Mouse (Mus musculus) heart, adult 11 months (tissue): Measurements from ENCODE around the gene Rps6kb1.
"Not testable (repeated sequence)": the region's sequence is repeated elsewhere in the genome, so short reads cannot be mapped to it uniquely, and the experiment has no call there.

Source experiments
- DNase-seq: peaks from one replicate; pipeline ENCODE4 v3.0.0; 2022

Gene Rps6kb1

DNA sequence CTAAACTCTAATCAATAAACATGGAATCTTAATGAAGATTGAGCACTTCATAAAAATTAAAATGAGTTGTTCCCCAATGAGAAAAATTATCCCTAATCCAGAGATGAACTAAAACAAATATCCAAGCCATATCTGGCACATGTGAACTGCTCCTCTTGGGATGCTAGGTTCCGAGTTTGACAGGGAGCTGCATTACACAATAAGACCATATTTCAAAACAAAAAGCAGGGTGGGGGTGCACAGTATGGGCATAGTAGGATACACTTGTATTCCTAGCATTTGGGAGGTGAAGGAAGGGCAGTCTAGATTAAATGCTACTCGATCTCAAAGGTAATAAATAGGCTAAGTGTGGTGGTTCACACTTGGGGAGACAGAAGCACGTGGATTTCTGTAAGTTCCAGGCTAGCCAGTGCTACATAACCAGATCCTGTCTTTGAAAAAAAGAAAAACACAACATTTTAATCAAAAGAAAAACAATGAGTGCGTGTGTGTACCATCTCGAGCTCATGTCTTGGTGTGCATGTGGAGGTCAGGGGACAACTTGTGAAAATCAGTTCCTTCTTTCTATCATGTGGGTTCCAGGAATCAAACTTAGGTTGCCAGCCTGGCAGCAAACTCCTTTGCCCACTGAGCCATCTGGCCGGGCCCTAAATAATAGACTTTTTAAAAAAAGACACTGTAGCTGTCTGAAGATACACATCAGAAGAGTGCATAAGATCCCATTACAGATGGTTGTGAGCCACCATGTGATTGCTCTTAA lies 4.7 kb downstream of the Rps6kb1 start:
- DNase-seq, result peak; percentile 48

DNA sequence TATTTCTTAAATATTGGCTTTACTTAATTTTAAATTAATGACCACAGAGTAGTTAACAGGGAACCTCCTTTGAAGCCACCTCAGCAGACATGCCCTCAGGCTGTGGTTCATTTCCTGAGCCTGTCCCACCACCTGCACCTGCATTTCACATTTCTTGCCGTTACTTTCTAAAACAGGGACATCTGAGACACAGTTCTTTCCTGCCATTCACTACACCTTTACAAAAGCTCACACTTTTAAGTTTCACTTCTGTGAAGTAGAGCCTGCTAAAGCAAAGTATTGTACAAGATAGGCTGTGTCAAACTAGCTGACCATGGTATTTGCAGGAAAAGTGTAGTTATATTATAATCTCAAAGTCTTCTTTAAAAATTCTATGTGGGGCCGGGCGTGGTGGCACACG lies 5.8 kb downstream of the Rps6kb1 start:
- DNase-seq, result no peak

DNA sequence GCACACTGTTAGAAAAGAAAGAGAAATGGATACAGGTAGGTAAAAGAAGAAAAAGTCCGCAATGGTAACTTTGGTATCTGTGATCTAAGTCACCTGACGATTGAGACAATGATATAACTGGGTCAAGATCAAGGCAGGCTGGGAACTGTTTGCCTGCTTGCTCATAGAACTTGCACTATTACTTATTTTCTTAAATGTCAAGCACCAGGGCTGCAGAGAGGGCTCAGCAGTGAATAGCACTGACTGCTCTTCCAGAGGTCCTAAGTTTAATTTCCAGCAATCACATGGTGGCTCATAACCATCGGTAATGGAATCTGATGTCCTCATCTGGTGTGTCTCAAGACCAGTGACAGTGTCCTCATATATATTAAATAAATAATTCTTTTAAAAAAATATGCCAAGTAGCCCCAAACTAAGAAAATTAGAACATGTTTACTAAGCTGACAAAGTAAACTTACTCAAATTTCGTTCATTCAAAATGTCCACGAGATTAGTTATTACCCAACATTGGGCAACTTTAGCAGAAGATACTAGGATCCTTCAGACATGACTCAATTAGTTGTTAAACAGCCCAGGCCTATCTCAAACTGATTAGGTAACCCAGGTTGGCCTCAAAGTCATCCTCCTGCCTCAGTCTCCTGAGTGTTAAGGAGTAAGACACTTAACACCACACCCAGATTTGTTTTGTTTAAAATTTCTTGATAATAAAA lies 10.2 kb downstream of the Rps6kb1 start:
- no peak for DNase-seq

DNA sequence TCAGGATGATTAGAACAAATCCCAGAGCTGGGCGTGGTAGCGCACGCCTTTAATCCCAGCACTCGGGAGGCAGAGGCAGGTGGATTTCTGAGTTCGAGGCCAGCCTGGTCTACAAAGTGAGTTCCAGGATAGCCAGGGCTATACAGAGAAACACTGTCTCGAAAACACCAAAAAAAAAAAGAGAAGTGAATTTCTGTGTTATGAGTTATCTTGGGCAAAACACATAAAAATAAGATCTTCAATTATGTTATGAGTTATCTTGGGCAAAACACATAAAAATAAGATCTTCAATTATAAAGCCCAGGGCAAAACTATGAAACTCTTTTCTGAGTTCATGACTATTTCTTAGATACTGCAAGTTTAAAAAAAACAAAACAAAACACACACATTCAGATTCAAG lies 11.3 kb downstream of the Rps6kb1 start:
- not testable (repeated sequence) for DNase-seq

DNA sequence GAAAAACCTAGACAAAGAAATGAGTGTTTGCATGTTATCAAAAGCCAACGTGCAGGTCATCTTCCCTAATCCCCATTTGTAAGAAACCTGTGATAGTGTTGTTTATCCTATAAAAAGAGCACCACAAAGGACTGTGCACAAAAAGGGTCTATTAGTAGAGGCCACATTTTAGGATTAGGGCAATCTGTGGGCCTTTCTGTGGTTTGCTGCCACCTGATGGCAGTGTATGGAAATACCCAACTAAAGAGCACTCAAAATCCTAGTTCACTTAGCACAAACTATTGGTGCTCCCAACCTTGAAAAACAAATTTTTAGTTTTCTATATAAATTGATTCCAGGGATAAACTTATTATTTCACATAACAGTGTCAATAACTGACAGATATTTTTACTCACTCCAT lies 11.8 kb downstream of the Rps6kb1 start:
- peak; percentile 62 for DNase-seq

DNA sequence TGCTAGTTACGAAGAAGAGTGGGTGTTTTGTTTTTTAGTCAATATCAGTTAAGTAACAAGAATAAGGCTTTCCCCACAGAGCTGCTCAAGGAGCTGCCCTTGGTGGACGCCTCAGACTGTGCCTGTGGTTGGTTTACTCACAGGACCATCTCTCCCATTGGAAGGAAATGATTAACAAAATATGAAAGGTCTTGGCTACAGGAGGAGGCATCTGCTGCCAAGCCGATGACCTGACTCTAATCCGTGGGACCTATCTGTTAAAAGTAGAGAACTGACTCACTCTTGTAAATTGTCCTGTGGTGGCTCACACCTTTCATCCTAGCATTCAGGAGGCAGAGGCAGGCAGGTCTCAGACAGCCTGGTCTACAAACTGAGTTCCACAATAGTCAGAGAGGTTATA lies 17.1 kb downstream of the Rps6kb1 start:
- no peak for DNase-seq

DNA sequence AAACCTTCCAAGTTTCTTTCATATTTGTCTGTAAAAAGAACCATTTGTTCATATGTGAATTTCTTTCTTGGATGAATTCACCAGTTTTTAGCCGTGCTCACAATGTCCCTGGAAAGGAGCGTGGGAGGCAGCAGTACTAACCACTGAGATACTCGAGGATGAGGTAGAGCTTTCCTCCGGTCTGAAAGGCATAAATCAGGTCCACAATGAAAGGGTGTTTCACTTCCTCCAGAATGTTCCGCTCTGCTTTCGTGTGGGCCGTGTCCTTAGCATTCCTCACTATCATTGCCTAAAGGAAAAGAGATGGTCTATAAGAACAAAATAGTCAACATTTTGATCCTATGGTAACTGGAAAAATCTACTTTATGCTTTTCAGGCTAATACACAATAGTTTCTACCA lies 24.9 kb downstream of the Rps6kb1 start:
- DNase-seq, result no peak

DNA sequence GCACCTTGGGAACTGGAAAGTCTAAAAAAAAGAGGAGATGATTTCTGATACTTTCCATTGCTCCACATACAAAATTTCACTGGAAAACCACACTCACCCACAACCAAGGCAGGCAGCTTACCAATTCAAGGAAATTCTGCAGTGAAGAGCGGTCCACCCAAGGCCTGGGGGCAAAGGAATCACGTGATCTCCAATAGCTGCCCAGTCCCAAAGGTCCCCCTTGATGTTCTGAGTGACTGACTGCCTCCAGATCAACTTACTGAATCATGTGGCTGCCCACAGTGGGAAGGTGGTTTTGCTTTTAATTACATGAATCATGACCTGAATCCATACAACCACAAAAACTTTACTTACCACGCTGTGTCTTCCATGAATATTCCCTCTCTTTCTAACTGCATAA lies 27.4 kb downstream of the Rps6kb1 start:
- no peak for DNase-seq

DNA sequence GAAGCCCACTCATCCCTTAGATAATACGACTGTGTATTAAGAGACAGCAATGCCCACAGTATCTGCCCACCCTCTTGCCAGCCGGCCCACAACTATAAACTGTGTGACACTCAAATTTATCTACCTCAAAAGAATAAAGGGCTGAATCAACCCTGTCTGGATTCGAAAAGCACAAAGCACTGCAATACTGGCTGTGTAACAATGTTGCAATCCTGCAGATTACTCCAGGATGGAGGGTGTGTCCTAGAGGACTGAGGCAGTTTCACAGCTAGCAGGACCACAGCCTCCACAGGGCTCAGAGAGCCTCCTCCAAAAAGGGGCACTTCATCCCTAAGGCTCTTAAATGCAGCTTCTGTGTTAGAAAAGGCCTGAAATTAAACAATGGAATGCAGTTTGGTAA lies 28.0 kb downstream of the Rps6kb1 start:
- no peak for DNase-seq

DNA sequence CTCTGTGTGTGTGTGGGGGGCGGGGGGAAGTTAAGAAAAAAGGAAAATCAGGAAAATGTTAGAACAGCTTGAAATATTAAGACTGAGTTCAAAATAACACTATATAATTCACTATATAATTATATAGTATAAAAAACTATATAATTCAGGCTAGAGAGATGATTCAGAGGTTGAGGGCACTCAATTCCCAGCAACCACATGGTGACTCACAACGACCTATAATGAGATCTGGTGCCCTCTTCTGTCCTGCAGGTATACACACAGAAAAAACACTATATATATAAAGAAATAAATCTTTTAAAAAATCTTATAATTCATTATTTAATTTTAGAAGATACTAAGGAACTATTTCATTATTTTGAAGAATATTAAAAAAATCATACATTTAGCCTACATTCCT lies 36.6 kb downstream of the Rps6kb1 start:
- DNase-seq, result no peak

DNA sequence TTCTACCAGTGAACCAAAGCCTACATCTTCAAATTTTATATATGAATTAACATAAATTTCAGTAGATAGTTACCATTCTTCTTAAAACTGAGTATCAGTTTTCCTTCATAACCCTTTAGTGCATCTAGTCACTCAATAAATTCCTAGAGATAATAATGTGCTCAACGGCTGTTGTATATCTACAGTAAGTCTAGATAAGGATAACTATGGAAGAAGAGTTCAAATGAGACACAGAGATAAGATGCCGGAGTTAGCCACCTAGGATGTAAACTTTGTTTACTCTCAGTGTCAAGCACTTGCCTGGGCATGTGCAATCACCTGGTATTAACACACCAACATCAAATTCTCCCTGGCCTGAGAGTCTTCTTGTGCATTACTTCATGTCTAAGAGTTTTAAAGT lies 37.3 kb downstream of the Rps6kb1 start:
- no peak for DNase-seq

DNA sequence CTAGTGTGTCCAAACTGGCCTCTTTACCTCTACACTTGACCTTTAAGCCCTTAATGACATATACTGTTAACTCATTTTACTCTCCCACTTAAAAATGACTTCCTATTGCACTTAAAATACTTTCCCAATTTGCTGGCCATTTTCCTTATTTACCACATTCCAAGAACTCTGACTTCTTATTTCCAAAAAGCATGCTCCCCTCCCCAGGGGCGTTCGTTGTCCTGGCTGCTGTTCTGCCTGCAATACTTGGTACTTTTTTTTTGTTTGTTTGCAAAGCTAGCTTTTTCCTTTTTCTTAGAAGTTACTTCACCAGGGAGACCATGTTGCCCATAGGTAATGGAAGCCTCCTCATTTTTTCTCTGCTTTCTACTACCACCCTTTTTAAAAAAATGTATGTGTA lies 41.5 kb downstream of the Rps6kb1 start:
- DNase-seq, result peak; percentile 62

DNA sequence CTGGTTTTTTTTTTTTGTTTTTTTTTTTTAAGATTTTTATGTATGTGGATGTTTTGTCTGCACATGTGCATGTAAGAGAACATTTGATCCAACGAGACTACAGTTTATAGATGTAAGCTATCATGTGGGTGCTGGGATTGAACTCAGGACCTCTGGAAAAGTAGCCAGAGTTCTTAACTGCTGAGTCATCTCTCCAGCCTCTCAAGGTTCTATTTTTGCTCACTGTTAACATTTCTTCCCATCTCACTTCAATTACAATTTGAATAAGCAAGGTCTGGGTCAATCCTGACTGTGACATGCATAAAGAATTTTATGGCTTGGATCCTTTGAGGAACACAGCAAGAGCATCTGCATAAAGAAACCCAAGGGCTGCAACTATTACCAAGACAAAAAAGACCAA lies 43.8 kb downstream of the Rps6kb1 start:
- peak; percentile 16 for DNase-seq

DNA sequence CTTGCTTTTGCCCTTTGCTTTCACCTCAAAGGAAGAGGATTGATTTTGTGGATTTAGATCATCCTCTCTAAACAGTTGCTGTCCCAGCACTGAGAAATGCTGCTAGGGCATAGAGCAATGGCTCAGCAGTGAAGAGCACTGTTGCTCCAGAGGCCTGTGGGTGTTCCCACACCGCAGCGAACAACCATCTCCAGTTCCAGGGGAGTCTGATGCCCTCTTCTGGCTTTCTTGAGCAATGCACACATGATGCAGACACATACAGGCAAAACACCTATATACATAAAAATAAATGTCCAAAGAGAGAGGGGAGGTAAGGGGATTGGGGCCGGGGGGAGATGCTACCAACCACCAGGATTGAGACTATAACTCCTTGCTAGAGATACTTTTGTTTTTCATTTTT lies 46.7 kb downstream of the Rps6kb1 start:
- DNase-seq, result peak; percentile 43

DNA sequence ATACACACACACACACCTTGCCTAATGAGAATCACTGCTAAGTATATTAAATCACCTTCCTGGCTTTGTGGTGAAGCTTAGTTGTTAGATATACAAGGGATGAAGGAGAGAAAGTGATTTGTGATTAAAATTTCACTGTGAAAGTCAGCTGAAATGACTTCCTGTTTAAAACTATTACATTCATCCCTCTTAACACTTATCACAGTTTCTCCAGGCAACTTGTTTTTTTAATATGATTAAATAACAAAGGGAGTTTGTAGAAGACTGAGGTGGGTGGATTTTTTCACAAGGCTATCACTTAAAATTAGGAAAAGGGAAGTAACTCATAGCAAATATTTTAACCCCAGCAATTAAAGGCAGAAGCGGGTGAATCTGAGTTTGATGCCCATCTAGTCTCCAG lies 47.2 kb downstream of the Rps6kb1 start:
- peak; percentile 17 for DNase-seq

DNA sequence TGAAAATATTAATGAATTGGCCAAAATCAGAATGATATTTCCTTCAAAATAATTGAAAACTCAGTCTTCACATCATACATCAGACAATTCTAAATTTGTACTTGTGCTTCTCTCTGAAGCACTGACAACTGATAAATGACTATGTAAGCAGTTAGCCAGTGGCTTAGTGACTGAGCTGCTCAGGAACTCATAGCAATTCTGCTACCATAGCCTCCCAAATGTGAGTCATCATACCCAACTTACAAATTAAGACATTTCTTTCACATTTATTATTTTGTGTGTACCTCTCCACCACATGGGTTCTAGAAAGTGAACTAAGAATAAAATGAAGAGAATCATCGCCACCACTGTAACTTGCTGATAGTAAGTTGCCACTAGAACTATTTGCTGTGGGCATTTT lies 53.8 kb downstream of the Rps6kb1 start:
- DNase-seq, result no peak

DNA sequence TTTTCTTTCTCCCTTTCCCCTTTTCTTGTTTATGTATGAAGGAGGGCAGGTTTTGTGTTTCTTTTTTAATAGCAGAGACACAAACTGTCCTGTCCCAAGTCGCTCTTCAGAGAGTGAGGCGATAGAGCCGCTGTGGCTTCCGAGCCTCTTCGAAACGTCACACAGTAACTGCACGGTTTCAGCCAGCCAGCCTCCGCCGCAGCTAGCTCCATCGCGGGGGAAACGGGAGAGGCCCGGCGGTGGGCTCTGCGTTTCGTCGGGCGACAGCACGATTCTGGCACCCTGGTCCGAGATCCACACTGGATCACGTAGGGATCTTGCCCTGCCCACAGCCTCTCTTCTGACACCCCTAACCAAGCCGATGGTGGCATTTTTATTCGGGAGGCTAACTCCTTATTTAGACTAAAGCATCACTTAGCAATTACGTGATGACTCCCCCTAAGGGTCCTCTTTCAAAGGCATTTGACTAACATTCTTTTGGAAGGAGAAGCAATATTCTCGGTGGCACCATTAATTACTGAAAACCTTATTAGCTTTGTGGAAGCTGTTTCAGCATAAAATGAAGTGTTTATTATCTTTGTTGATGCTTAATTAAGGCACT lies 59.6 kb downstream of the Rps6kb1 start:
- DNase-seq, result peak; percentile 96

DNA sequence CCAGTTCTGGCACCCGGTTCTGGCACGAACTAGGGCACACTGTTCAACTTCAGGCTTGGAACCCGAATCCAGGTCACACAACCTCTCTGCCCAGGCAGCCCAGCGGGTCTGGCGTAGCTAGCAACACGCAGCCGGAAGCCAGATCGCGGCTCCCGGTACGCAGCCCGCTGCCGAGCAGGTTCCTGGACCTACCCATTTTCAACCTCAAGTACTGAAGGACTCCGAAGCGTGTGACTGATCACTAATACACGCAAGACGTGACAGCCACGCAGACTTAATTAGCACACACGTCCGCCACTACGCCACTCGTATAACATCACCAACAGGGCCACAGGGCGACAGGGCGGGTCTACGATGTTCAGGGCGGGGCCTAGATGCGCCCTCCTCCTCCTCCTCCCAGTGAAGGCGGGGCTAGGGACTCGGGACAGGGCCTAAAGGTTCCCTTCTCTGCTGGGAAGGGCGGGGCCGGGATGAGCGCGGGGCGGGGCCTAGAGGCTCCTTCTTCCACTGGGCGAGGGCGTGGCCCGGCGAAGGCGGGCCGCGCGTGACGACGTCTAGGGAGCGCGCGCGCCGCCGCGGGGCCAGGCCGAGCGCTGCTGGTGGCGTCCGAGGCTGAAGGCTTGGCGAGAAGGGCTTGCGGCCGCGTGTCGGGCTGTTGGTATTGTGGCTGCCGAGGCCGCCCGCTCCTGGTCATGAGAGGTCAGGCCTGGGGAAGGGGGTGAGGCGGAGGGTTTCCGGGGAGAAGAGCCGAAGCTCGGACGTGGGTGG lies 60.3 kb downstream of the Rps6kb1 start, which contains the start of gene Rnft1:
TSS of gene Rnft1 (plus strand) at position 557 of the 768 bp plus-strand sequence.
- peak; percentile 100 for DNase-seq

DNA sequence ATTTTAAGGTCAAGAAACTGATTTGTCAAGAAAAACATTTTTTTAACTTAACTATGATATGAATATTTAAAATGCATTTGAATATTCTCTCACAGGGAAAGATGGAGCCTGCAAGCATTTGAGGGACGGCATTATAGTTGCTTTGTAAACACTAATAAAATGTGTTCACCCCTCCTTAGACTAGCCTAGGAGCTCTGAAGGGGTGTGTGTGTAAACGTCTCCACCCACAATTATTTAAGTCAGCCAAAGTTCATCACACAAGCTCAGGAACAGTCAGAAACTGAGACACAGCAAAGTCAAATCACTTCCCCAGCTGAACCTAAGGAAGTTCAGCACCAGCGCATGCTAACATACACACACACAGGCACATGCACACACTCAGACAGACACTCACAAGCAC lies 71.0 kb downstream of the Rps6kb1 start:
- no peak for DNase-seq

DNA sequence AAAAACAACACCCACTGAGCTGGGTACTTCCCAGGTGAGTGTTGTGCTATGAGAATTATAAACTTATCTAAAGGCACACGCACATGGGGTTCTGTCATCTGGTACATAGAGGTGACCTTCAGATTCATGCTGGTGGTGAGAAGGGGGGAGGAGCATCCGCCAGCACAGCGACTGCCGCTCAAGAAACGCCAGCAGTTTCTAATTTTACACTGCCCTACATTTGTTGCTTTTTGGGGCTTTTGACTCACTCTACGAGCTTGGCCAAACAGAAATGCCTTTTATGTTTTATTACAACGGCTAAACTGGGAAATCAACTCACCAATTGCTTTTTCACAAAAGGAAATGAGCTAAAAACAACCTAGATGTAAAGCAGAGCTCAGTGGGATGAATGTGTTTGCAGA lies 71.8 kb downstream of the Rps6kb1 start:
- DNase-seq, result peak; percentile 88

DNA sequence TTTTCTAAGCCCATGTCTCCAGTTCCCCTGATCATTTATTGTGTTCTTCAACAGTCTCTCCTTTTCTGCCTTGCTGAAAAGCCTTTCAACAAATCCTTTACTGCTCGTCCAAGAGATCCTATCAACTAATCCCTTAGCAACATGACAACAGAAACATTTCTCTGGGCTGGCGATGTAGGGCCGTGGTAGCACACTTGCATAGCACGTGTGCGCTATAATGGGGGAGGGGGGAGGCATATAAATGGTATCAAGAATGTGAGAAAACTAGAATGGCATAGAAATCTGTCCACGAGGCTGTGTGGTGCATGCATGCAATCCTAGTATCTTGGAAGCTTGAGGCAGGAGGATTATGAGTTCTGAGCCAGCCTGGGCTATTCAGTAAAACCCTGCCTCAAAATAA lies 72.8 kb downstream of the Rps6kb1 start:
- peak; percentile 71 for DNase-seq

DNA sequence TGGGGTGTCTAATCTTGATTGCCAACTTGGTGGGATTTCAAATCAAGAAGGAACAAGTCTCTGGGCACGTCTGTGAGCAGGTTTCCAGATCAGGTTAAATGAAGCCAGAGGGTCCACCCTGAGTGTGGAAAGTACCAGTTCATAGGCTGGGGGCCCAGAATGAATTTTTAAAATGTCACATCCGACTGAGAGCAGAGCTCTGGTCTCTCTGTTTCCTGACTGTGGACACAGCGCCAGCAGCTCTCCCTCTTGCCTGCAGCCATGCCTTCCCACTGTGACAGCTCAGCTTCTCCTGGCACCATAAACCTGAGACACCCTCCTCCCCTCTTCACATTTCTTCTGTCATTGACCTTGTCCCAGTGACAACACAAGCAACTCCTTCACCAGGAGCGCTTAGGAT lies 75.6 kb downstream of the Rps6kb1 start:
- peak; percentile 62 for DNase-seq

DNA sequence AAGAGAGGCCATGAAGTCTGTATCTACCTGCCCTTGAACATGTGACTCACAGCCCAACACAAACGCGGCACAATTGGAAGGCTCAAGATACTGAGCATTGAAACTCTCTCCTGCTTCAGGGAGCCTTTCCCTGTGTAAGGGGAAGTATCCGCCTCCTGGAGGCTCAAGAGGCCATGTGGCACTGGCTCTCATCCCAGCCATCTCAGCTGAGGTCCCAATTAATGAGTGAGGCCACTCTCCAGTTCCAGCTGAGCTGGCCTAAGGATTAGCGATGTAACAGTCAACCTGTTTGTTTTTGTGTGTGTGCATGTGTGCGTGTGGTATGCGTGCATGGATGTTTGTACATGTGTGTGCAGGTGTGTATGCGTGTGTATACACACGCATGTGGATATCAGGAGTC lies 76.3 kb downstream of the Rps6kb1 start:
- peak; percentile 85 for DNase-seq
